Comparison of ENCODE assay signal across 34 mouse cellular contexts in genomic region chr19:56419452-56419851, GRCm38 (mm10). TPM values are rescaled to one million over a fixed set of nuclear protein-coding genes. Genes with fewer than 3 reads are reported as not detected.
DNase-seq lines count a peak whose midpoint lies in the region; ATAC-seq and TF ChIP-seq lines count a peak whose summit lies in the region.
"Had no signal": no experiment of that assay in that cellular context is flagged by ENCODE, and none has a peak within 500 bp of the region (broad histone marks: within the 10 kb centered on the region; RNA-seq: fewer than 3 reads in every experiment).

No protein-coding gene starts in this region.

- peak; percentile 71 for DNase-seq in ES-CJ7 (ENCODE audit: low read depth, low spot score)
- DNase-seq in embryonic facial prominence, embryonic 10.5 days (ENCODE audit: low spot score), result peak; percentile 55
- DNase-seq in kidney, adult 18-20 months, result no peak
- no peak for DNase-seq in lung, adult 2 months
- DNase-seq in yolk sac, embryonic 10.5 days (ENCODE audit: low spot score), result no peak
- DNase-seq: adrenal gland, adult 2 months; adrenal gland, postnatal 36 days; B cell, adult 2 months; cerebellum, adult 18-20 months; cerebellum, postnatal 10 days; gastrocnemius, postnatal 14 days; heart, postnatal 10 days; kidney, adult 8-10 months; kidney, postnatal 4 days; retina, postnatal 1 day; right cerebral cortex, postnatal 14 days; spleen, adult 18-20 months; thymus, adult 2 months; thymus, postnatal 36 days had no signal

- peak overlapping the region; percentile 41; the same call in 1 of the 2 replicates for H3K27ac ChIP-seq in ES-Bruce4 (ENCODE audit: insufficient read depth, low read length)
- H3K27ac ChIP-seq in embryonic facial prominence, embryonic 10.5 days (replicated peaks), result peak overlapping the region; percentile 31; the same call in 1 of the 2 replicates
- peak overlapping the region; percentile 54 for H3K27ac ChIP-seq in intestine, postnatal 0 days (ENCODE audit: low read depth, low read length)
- H3K27ac ChIP-seq: forebrain, embryonic 10.5 days; hindbrain, embryonic 14.5 days; kidney, postnatal 0 days; limb, embryonic 13.5 days; macrophage; midbrain, embryonic 13.5 days; neural tube, embryonic 13.5 days had no signal

- peaks cover 2% of the 10 kb centered on the region for H3K4me1 ChIP-seq in ES-Bruce4 (ENCODE audit: control insufficient read depth, insufficient read depth, low read length)
- peaks cover 29% of the 10 kb centered on the region for H3K4me1 ChIP-seq in embryonic facial prominence, embryonic 10.5 days
- no peaks in the 10 kb centered on the region for H3K4me1 ChIP-seq in intestine, postnatal 0 days (replicated peaks; ENCODE audit: control insufficient read depth, insufficient read depth, low read length)
- no peaks in the 10 kb centered on the region for H3K4me1 ChIP-seq in lung, adult 2 months (ENCODE audit: control insufficient read depth, insufficient read depth, low read length)
- H3K4me1 ChIP-seq: heart, embryonic 12.5 days had no signal

- H3K4me2 ChIP-seq in intestine, postnatal 0 days (replicated peaks; ENCODE audit: low read depth), result no peak overlapping the region
- H3K4me2 ChIP-seq: heart, embryonic 12.5 days; hindbrain, embryonic 14.5 days; limb, embryonic 13.5 days; liver, embryonic 11.5 days; midbrain, embryonic 13.5 days; neural tube, embryonic 13.5 days had no signal

- peak; percentile 70 for ATAC-seq in intestine, postnatal 0 days
- ATAC-seq: activated CD4-positive, CD25-positive, alpha-beta regulatory T cell, adult 4 months; forebrain, embryonic 16.5 days; midbrain, embryonic 13.5 days; Patski had no signal

- no peaks in the 10 kb centered on the region for H3K36me3 ChIP-seq in ES-Bruce4 (ENCODE audit: control insufficient read depth, insufficient read depth, low read length, poor library complexity, severe bottlenecking)
- no peaks in the 10 kb centered on the region for H3K36me3 ChIP-seq in embryonic facial prominence, embryonic 10.5 days (replicated peaks)
- H3K36me3 ChIP-seq in intestine, postnatal 0 days (ENCODE audit: control insufficient read depth, insufficient read depth), result peaks cover 7% of the 10 kb centered on the region
- H3K36me3 ChIP-seq: forebrain, embryonic 10.5 days; limb, embryonic 13.5 days; midbrain, embryonic 13.5 days; neural tube, embryonic 13.5 days had no signal

- no peak for TF ChIP-seq POLR2A in ES-Bruce4 (IDR thresholded peaks at IDR 0.05; ENCODE audit: insufficient read depth, low read length)
- TF ChIP-seq POLR2A in lung, adult 2 months (IDR thresholded peaks at IDR 0.05; ENCODE audit: borderline replicate concordance, extremely low read depth, low read depth, low read length), result no peak

- TF ChIP-seq CTCF in ES-Bruce4 (IDR thresholded peaks at IDR 0.05; ENCODE audit: low read depth, low read length), result no peak
- no peak for TF ChIP-seq CTCF in intestine, postnatal 0 days (IDR thresholded peaks at IDR 0.05; ENCODE audit: low read depth)
- TF ChIP-seq CTCF in lung, adult 2 months (IDR thresholded peaks at IDR 0.05; ENCODE audit: insufficient read depth, low read length), result no peak

- H3K9ac ChIP-seq in ES-Bruce4 (ENCODE audit: low read depth, poor library complexity, severe bottlenecking), result no peak overlapping the region
- H3K9ac ChIP-seq in intestine, postnatal 0 days (ENCODE audit: low read depth, low read length), result no peak overlapping the region
- H3K9ac ChIP-seq: heart, embryonic 12.5 days; hindbrain, embryonic 14.5 days; limb, embryonic 13.5 days; midbrain, embryonic 13.5 days; neural tube, embryonic 13.5 days had no signal

- 51% methylated on average over 9 of the region's 9 CpGs for WGBS in embryonic facial prominence, embryonic 10.5 days
- WGBS in intestine, postnatal 0 days, result 50% methylated on average over 9 of the region's 9 CpGs
- WGBS in lung, adult 2 months, result 73% methylated on average over 9 of the region's 9 CpGs

- TF ChIP-seq EP300 in ES-Bruce4 (IDR thresholded peaks at IDR 0.05; ENCODE audit: insufficient read depth, low read depth, low read length), result peak; percentile 84

- no peaks in the 10 kb centered on the region for H3K27me3 ChIP-seq in ES-Bruce4 (ENCODE audit: control insufficient read depth, insufficient read depth, low read length, poor library complexity, severe bottlenecking)
- no peaks in the 10 kb centered on the region for H3K27me3 ChIP-seq in embryonic facial prominence, embryonic 10.5 days (replicated peaks; ENCODE audit: low read depth, poor library complexity, severe bottlenecking)
- H3K27me3 ChIP-seq in intestine, postnatal 0 days (replicated peaks; ENCODE audit: control insufficient read depth, insufficient read depth, low read length), result no peaks in the 10 kb centered on the region
- H3K27me3 ChIP-seq: heart, embryonic 12.5 days; limb, embryonic 13.5 days; midbrain, embryonic 13.5 days; neural tube, embryonic 13.5 days; Patski had no signal

- no peaks in the 10 kb centered on the region for H3K9me3 ChIP-seq in ES-Bruce4 (replicated peaks; ENCODE audit: control insufficient read depth, insufficient read depth, low read length, poor library complexity, severe bottlenecking)
- H3K9me3 ChIP-seq in embryonic facial prominence, embryonic 10.5 days, result no peaks in the 10 kb centered on the region
- no peaks in the 10 kb centered on the region for H3K9me3 ChIP-seq in intestine, postnatal 0 days (ENCODE audit: control insufficient read depth)
- H3K9me3 ChIP-seq: forebrain, embryonic 10.5 days; heart, embryonic 12.5 days; limb, embryonic 13.5 days; midbrain, embryonic 13.5 days; neural tube, embryonic 13.5 days had no signal

- H3K4me3 ChIP-seq in ES-Bruce4 (ENCODE audit: low read depth, low read length), result no peak overlapping the region
- H3K4me3 ChIP-seq in embryonic facial prominence, embryonic 10.5 days, result no peak overlapping the region
- no peak overlapping the region for H3K4me3 ChIP-seq in intestine, postnatal 0 days (ENCODE audit: low read depth, low read length)
- no peak overlapping the region for H3K4me3 ChIP-seq in lung, adult 2 months (replicated peaks; ENCODE audit: extremely low read depth, low read depth, low read length)
- H3K4me3 ChIP-seq: forebrain, embryonic 10.5 days; heart, embryonic 12.5 days; limb, embryonic 13.5 days; midbrain, embryonic 13.5 days; neural tube, embryonic 13.5 days had no signal

RNA-seq across cellular contexts. Expression of gene Casp7, which starts 22.5 kb away (rescaled TPM):
- 17.0 and 19.8 TPM in 2 replicates for polyA plus RNA-seq in ES-Bruce4 (2011; ENCODE audit: insufficient read depth, insufficient read length, low read depth, missing spikeins)
- polyA plus RNA-seq in embryonic facial prominence, embryonic 10.5 days (2016; fragmentation: Nextera tagmentation; extraction: Ambion mirVana), result 15.9 and 17.8 TPM in 2 replicates
- polyA plus RNA-seq in intestine, postnatal 0 days (2015; fragmentation: Nextera tagmentation; extraction: Ambion mirVana), result 51.6 and 55.6 TPM in 2 replicates
- polyA plus RNA-seq in lung, adult 2 months (2012; rRNA removed), result 14.2 and 17.3 TPM in 2 replicates

RNA-seq across cellular contexts. Expression of gene Nrap, which starts 29.6 kb away (rescaled TPM):
- not detected in 2 replicates for polyA plus RNA-seq in ES-Bruce4 (2011; ENCODE audit: insufficient read depth, insufficient read length, low read depth, missing spikeins)
- polyA plus RNA-seq in embryonic facial prominence, embryonic 10.5 days (2016; fragmentation: Nextera tagmentation; extraction: Ambion mirVana), result 0.07 and 0.11 TPM in 2 replicates
- 0.22 TPM in 2 replicates for polyA plus RNA-seq in intestine, postnatal 0 days (2015; fragmentation: Nextera tagmentation; extraction: Ambion mirVana)
- 1.3 and 9.4 TPM in 2 replicates for polyA plus RNA-seq in lung, adult 2 months (2012; rRNA removed)
- polyA plus RNA-seq: activated CD4-positive, CD25-positive, alpha-beta regulatory T cell, adult 4 months; adrenal gland, adult 2 months had no signal

RNA-seq across cellular contexts. Expression of gene Plekhs1, which starts 42.0 kb away (rescaled TPM):
- 0.33 TPM in 1 of 2 replicates, not detected in the other for polyA plus RNA-seq in ES-Bruce4 (2011; ENCODE audit: insufficient read depth, insufficient read length, low read depth, missing spikeins)
- polyA plus RNA-seq in embryonic facial prominence, embryonic 10.5 days (2016; fragmentation: Nextera tagmentation; extraction: Ambion mirVana), result 0.21 TPM in 1 of 2 replicates, not detected in the other
- polyA plus RNA-seq in intestine, postnatal 0 days (2015; fragmentation: Nextera tagmentation; extraction: Ambion mirVana), result 0.99 and 1.1 TPM in 2 replicates
- 0.09 and 0.18 TPM in 2 replicates for polyA plus RNA-seq in lung, adult 2 months (2012; rRNA removed)
- polyA plus RNA-seq: heart, embryonic 12.5 days; liver, embryonic 11.5 days; liver, embryonic 16.5 days; macrophage had no signal

Comparison
In these comparisons a context has a peak if more than half of its experiments do, and no peak if none do; other contexts are left out.
1. DNase-seq: peak in ES-CJ7 (single experiment) and embryonic facial prominence, embryonic 10.5 days (single experiment); none in kidney, adult 18-20 months (single experiment), lung, adult 2 months (single experiment) and yolk sac, embryonic 10.5 days (single experiment).
2. Peak in every context shown above with its lines, with median percentiles within 50 percentile points of each other: H3K27ac ChIP-seq.